Mouse (Mus musculus): ENCODE data around the gene Bag5.

- TF ChIP-seq POLR2A (IDR thresholded peaks at IDR 0.05; ENCODE audit: control insufficient read depth in 1 of 2, insufficient read depth in 1 of 2, low read depth in 1 of 2, low read length in 2 of 2, poor library complexity in 1 of 2), result no peak
- no peak for TF ChIP-seq CTCF (IDR thresholded peaks at IDR 0.05 in 2 of 3, conservative IDR thresholded peaks at IDR 0.05 in 1 of 3; ENCODE audit: control insufficient read depth in 1 of 3, insufficient read depth in 1 of 3, low read depth in 2 of 3, low read length in 3 of 3, poor library complexity in 1 of 3, severe bottlenecking in 1 of 3)
- TF ChIP-seq ZKSCAN1 (IDR thresholded peaks at IDR 0.05; ENCODE audit: low read depth, low read length), result no peak
- no peak for TF ChIP-seq MAFK (IDR thresholded peaks at IDR 0.05; ENCODE audit: borderline replicate concordance, low read depth, low read length)
- TF ChIP-seq NELFE (IDR thresholded peaks at IDR 0.05; ENCODE audit: low read depth, low read length), result no peak
- no peak for TF ChIP-seq MEF2A (IDR thresholded peaks at IDR 0.05; ENCODE audit: extremely low read depth, insufficient replicate concordance, low read depth, low read length, poor library complexity, severe bottlenecking)
- TF ChIP-seq UBTF (IDR thresholded peaks at IDR 0.05; ENCODE audit: borderline replicate concordance, insufficient read depth, low read depth, low read length), result no peak
- TF ChIP-seq GATA1 (IDR thresholded peaks at IDR 0.05; ENCODE audit: low read depth, low read length), result no peak
- TF ChIP-seq EP300 (IDR thresholded peaks at IDR 0.05; ENCODE audit: low read depth in 1 of 2, low read length in 2 of 2), result no peak
These were observed 47.4 kb upstream of the Bag5 start for GRCm38 (mm10) chr12:111760306-111760908.
